Mouse (Mus musculus) ovary, adult 10 weeks (tissue): Measurements from ENCODE around the gene Rnf135. TPM values are rescaled to one million over a fixed set of nuclear protein-coding genes. Genes with fewer than 3 reads are reported as not detected.

Experiments used
- polyA plus RNA-seq: library from polyadenylated mRNA; stranded (reverse); fragments of 350-450 nt; fragmentation: Illumina TruSeq; extraction: RNeasy Lipid Tissue Mini Kit (QIAGEN cat#74804); gene quantifications from one replicate; pipeline ENCODE4 v1.2.3, GENCODE M21; 2014

Gene Rnf135
- 8.0 TPM for polyA plus RNA-seq

DNA sequence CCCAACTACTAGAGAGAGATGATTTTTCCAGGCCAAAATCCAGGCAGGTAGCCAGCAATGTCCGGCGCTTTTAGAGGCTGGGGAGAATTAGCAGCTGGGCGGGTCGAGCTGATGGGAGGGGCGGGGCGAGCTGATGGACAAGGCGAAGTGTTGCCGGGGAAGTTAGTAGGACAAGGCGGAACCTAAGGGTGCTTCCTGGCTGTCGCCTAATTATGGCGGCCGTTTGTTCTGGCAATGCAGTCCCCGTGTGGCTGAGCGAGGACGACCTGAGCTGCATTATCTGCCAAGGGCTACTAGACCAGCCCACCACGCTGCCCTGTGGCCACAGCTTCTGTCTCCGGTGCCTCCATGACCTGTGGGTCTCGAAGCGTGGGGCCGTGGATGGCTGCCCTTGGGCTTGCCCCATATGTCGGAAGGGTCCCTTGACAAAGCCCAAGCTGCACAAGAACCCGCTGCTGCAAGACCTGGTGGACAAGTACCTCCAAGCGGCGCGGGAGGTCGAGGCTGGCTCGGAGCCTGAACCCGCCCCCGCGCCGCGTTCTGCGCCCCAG, at the start of gene Rnf135:
TSS of gene Rnf135 (plus strand) at position 147 of the 551 bp plus-strand sequence.

DNA sequence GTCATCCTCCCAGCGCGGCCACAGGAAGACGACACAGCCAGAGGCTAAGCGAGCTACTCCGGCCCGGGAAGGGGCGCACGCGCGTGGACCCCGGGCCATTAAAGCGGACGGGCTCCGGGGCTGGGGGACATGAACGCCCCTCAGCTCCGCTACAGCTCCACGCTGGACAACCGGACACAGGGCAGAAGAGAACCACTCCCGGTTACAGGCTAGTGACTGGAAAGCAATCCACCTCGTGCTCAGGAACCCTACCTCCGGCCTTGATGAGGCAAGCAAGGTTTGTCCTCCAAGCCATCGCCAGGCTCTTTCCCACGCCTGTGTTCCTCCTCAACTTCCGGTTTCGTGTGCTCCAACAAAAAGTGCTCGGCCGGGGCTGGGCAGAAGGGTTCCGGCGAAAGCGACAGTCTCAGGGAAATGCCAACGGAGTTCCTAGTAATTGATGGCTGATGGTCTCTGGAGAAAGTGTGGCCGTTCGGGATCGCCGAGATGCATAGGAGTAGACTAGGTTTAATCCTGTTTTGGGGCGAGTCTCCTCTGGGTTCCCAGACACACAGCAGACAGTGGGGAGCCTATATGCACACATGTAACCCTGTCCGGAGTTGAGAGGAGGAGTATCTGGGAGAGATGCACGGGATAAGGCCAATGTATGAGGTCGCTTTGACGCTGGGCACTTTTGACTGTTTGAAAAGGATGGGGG, 41.7 kb upstream of the Rnf135 start, which contains the start of gene Tefm:
TSS of gene Tefm (minus strand) at position 351 of the 697 bp plus-strand sequence.

GRCm38 (mm10) chr11:80153857-80154495, 29.7 kb upstream of the Rnf135 start, which contains the start of gene Adap2:
Gene Adap2 (plus strand): TSS chr11:80154105.

GRCm38 (mm10) chr11:80208860-80209800, 25.5 kb downstream of the Rnf135 start, which contains the start of gene Rhot1:
Gene Rhot1 (plus strand): TSS chr11:80209019.

Other genes with a start within 250 kb of the Rnf135 start
- gene Utp6, start 221.5 kb upstream of the Rnf135 start, polyA plus RNA-seq: 86.4 TPM
- gene Suz12, start 190.7 kb upstream of the Rnf135 start, polyA plus RNA-seq: 237 TPM
- gene Crlf3, start 102.9 kb upstream of the Rnf135 start, polyA plus RNA-seq: 24.9 TPM
- 16.9 TPM for gene Atad5, start 94.5 kb upstream of the Rnf135 start, polyA plus RNA-seq
- 17.9 TPM for gene Tefm, start 41.7 kb upstream of the Rnf135 start, polyA plus RNA-seq
- gene Adap2, start 29.7 kb upstream of the Rnf135 start, polyA plus RNA-seq: 1.4 TPM
- 116 TPM for gene Rhot1, start 25.2 kb downstream of the Rnf135 start, polyA plus RNA-seq
- gene Rhbdl3, start 117.1 kb downstream of the Rnf135 start, polyA plus RNA-seq: 1.5 TPM
- gene 5730455P16Rik, start 194.2 kb downstream of the Rnf135 start, polyA plus RNA-seq: 37.2 TPM
- gene Zfp207, start 199.4 kb downstream of the Rnf135 start, polyA plus RNA-seq: 435 TPM
- 84.9 TPM for gene Psmd11, start 244.8 kb downstream of the Rnf135 start, polyA plus RNA-seq